Mouse (Mus musculus): ENCODE measurements around the gene Ivl. TPM values are rescaled to one million over a fixed set of nuclear protein-coding genes. Genes with fewer than 3 reads are reported as not detected.

Gene Ivl
- total and polyA plus RNA-seq, 3 experiments: 0.04 to 0.44 (median 0.30) TPM

DNA sequence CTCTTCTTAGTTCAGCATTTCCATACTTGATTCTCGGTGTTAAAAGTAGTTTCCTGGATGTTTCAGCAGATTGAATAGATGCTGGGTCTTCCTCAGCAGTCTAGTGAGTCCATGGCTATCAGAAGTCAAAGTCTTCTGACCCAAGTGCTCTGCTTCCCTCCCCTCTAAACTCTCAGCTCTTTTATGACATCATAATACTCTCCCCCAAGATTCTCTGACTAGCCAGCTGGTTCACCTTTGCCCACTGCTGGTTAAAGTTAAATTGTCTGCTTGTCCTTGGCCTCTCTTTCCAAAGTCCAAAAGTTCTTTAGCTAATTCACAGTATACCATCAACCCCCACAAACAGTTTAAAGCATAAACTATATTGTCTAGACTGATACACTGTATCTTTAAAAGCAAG lies 15.3 kb upstream of the Ivl start, which contains the start of gene Smcp:
Gene Smcp (minus strand): TSS at position 140 of the 400 bp plus-strand sequence.
- Histone ChIP-seq H3K4me3 (replicated peaks in 1 of 3; ENCODE audit: low read depth in 2 of 3, low read length in 2 of 3, poor library complexity in 1 of 3) (no peak within 1 kb of the TSS), H3K79me2 (replicated peaks; ENCODE audit: control insufficient read depth, extremely low read depth, insufficient read depth, poor library complexity, severe bottlenecking) (no peaks in the 10 kb centered on the region), H3K27ac (ENCODE audit: insufficient read depth, low read depth) (no peak within 1 kb of the TSS), H3K4me1 (ENCODE audit: control insufficient read depth in 1 of 2, insufficient read depth in 2 of 2) (peaks cover 0 to 4% of the 10 kb centered on the region in 2 experiments; a peak in 1 of 4 replicates), H3K9ac (ENCODE audit: insufficient read depth, low read depth) (no peak within 1 kb of the TSS), H3K9me3 (replicated peaks; ENCODE audit: low read length) (no peaks in the 10 kb centered on the region), H3K36me3 (replicated peaks in 1 of 2; ENCODE audit: control insufficient read depth in 1 of 2, insufficient read depth in 1 of 2, low read length in 1 of 2) (no peaks in the 10 kb centered on the region), H3K27me3 (replicated peaks) (no peaks in the 10 kb centered on the region), H3K4me2 (ENCODE audit: insufficient read depth, low read depth, poor library complexity, severe bottlenecking) (no peak within 1 kb of the TSS)
- DNase-seq (ENCODE audit: extremely low read depth): no peak
- dilution Hi-C loops (cut with MboI; ENCODE audit: extremely low pct_ligation_motif_present, extremely low pct_unique_long_range_greater_than_20kb, low sequenced_read_pairs): no loop called here
- in situ Hi-C loops (cut with MboI; ENCODE audit: low pct_ligation_motif_present, low pct_unique_long_range_greater_than_20kb, low sequenced_read_pairs): no loop called here
- TF ChIP-seq E2F4 (IDR thresholded peaks at IDR 0.05; ENCODE audit: insufficient replicate concordance, low read depth, low read length): no peak
- TF ChIP-seq UBTF (IDR thresholded peaks at IDR 0.05; ENCODE audit: low read depth, low read length): no peak
- TF ChIP-seq GABPA (IDR thresholded peaks at IDR 0.05; ENCODE audit: insufficient replicate concordance, low read depth, low read length): no peak
- no peak for TF ChIP-seq ZNF384 (IDR thresholded peaks at IDR 0.05; ENCODE audit: low read depth, low read length)
- no peak for TF ChIP-seq SMC3 (IDR thresholded peaks at IDR 0.05; ENCODE audit: low read depth, low read length)
- no peak for TF ChIP-seq MAZ (IDR thresholded peaks at IDR 0.05; ENCODE audit: low read depth, low read length)
- TF ChIP-seq ELF1 (IDR thresholded peaks at IDR 0.05; ENCODE audit: low read depth, low read length): no peak
- TF ChIP-seq POLR2AphosphoS2 (IDR thresholded peaks at IDR 0.05; ENCODE audit: low read depth, low read length): no peak
- no peak for TF ChIP-seq ZKSCAN1 (IDR thresholded peaks at IDR 0.05; ENCODE audit: borderline replicate concordance, low read depth, low read length)
- no peak for TF ChIP-seq IRF4 (IDR thresholded peaks at IDR 0.05; ENCODE audit: low read depth, low read length)
- TF ChIP-seq RAD21 (IDR thresholded peaks at IDR 0.05; ENCODE audit: low read depth, low read length): no peak
- TF ChIP-seq RCOR1 (conservative IDR thresholded peaks at IDR 0.05; ENCODE audit: low read depth, low read length): no peak

DNA sequence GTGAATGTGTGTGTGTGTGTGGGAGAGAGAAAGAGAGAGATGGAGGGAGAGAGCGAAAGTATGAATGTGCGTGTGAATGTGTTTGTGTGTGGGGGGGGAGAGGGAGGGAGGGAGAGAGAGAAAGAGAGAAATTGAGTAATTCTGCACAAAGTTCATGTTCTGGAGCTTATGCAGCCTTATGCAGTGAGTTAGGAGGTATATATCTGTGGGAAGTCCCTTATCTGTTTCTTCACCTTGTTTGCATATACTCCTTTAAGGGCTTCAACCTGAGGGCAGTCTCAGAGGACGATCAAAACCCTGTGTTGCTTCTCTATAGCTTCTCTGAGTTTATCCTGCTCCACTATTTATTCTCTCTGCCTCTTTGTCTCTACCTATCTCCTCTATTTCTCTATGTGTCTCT lies 13.7 kb upstream of the Ivl start:
- in situ Hi-C loops (cut with MboI; ENCODE audit: low pct_ligation_motif_present, low pct_unique_long_range_greater_than_20kb, low sequenced_read_pairs) (no loop called here), dilution Hi-C loops (cut with MboI; ENCODE audit: extremely low pct_ligation_motif_present, extremely low pct_unique_long_range_greater_than_20kb, low sequenced_read_pairs) (no loop called here)
- no peak overlapping the region for H3K4me3 ChIP-seq (replicated peaks in 1 of 3; ENCODE audit: low read depth in 2 of 3, low read length in 2 of 3, poor library complexity in 1 of 3)
- DNase-seq (ENCODE audit: extremely low read depth): no peak
- H3K4me2 ChIP-seq (ENCODE audit: insufficient read depth, low read depth, poor library complexity, severe bottlenecking): no peak overlapping the region
- no peak overlapping the region for H3K27ac ChIP-seq (ENCODE audit: insufficient read depth, low read depth)
- H3K9ac ChIP-seq (ENCODE audit: insufficient read depth, low read depth): no peak overlapping the region
- no peaks in the 10 kb centered on the region for H3K27me3 ChIP-seq (replicated peaks)
- TF ChIP-seq MYC (IDR thresholded peaks at IDR 0.05; ENCODE audit: low read depth, low read length) (no peak), CHD2 (IDR thresholded peaks at IDR 0.05; ENCODE audit: low read length) (no peak), TCF12 (IDR thresholded peaks at IDR 0.05; ENCODE audit: low read depth, low read length) (no peak), MAZ (IDR thresholded peaks at IDR 0.05; ENCODE audit: low read depth, low read length) (no peak), ELF1 (IDR thresholded peaks at IDR 0.05; ENCODE audit: low read depth, low read length) (no peak), ZNF384 (IDR thresholded peaks at IDR 0.05; ENCODE audit: low read depth, low read length) (no peak), E2F4 (IDR thresholded peaks at IDR 0.05; ENCODE audit: insufficient replicate concordance, low read depth, low read length) (no peak), NRF1 (IDR thresholded peaks at IDR 0.05; ENCODE audit: low read depth, low read length) (no peak), KAT2A (IDR thresholded peaks at IDR 0.05; ENCODE audit: insufficient replicate concordance, low read length) (no peak), USF1 (IDR thresholded peaks at IDR 0.05; ENCODE audit: low read depth, low read length) (no peak), JUND (conservative IDR thresholded peaks at IDR 0.05; ENCODE audit: low read depth, low read length) (no peak), TBP (conservative IDR thresholded peaks at IDR 0.05; ENCODE audit: low read depth, low read length) (no peak), IRF4 (IDR thresholded peaks at IDR 0.05; ENCODE audit: low read depth, low read length) (no peak), POLR2A (IDR thresholded peaks at IDR 0.05; ENCODE audit: low read depth, low read length) (no peak)
- H3K79me2 ChIP-seq (replicated peaks; ENCODE audit: control insufficient read depth, extremely low read depth, insufficient read depth, poor library complexity, severe bottlenecking): no peaks in the 10 kb centered on the region
- H3K4me1 ChIP-seq (ENCODE audit: control insufficient read depth in 1 of 2, insufficient read depth in 2 of 2): peaks cover 0 to 4% of the 10 kb centered on the region in 2 experiments; a peak in 1 of 4 replicates
- no peaks in the 10 kb centered on the region for H3K36me3 ChIP-seq (replicated peaks in 1 of 2; ENCODE audit: control insufficient read depth in 1 of 2, insufficient read depth in 1 of 2, low read length in 1 of 2)
- no peaks in the 10 kb centered on the region for H3K9me3 ChIP-seq (replicated peaks; ENCODE audit: low read length)

Measured in CH12.LX (cell line).